Mouse (Mus musculus) C2C12 (cell line): ENCODE measurements around the gene Fbxo36.

Experiments used
- CEBPB ChIP-seq: IDR thresholded peaks from one replicate; pipeline ENCODE4 v1.6.1; 2011; ENCODE audit warnings: low read depth, mild to moderate bottlenecking, control low read depth, moderate library complexity
- CTCF ChIP-seq: IDR thresholded peaks from one replicate; pipeline ENCODE4 v1.5.1; 2011; ENCODE audit not compliant: control insufficient read depth, insufficient read depth, insufficient read length
- FOSL1 ChIP-seq: IDR thresholded peaks from one replicate; pipeline ENCODE4 v1.8.0; 2011; ENCODE audit warnings: mild to moderate bottlenecking, low read length; ENCODE audit not compliant: poor library complexity, insufficient read depth, severe bottlenecking
- MAX ChIP-seq: IDR thresholded peaks from one replicate; pipeline ENCODE4 v1.6.1; 2011; ENCODE audit warnings: mild to moderate bottlenecking, control low read depth
- USF1 ChIP-seq: IDR thresholded peaks from one replicate; pipeline ENCODE4 v1.6.1; 2011; ENCODE audit warnings: low read depth, mild to moderate bottlenecking, control low read depth, moderate library complexity

- TF ChIP-seq CTCF, result no peak
- no peak for TF ChIP-seq USF1
- TF ChIP-seq FOSL1, result no peak
- TF ChIP-seq MAX, result no peak
- no peak for TF ChIP-seq CEBPB
Observed at GRCm38 (mm10) chr1:84918865-84919264, 79.2 kb downstream of the Fbxo36 start.
